Mouse (Mus musculus) myocyte (in vitro differentiated cells): Measurements from ENCODE around the gene Nop10.

Experiments used
- E2F4 ChIP-seq: IDR thresholded peaks from one replicate; pipeline ENCODE4 v1.6.1; 2011; ENCODE audit warnings: mild to moderate bottlenecking, control low read depth, moderate library complexity; ENCODE audit not compliant: insufficient read depth
- MAX ChIP-seq: IDR thresholded peaks from one replicate; pipeline ENCODE4 v1.6.1; 2011; ENCODE audit warnings: low read depth, mild to moderate bottlenecking, control low read depth
- POLR2A ChIP-seq: IDR thresholded peaks from one replicate; pipeline ENCODE4 v1.6.1; 2011; ENCODE audit warnings: low read depth, mild to moderate bottlenecking, control low read depth, moderate library complexity; ENCODE audit not compliant: insufficient read length
- POLR2AphosphoS2 ChIP-seq: IDR thresholded peaks from one replicate; pipeline ENCODE4 v1.6.1; 2011; ENCODE audit warnings: low read depth, control low read depth; ENCODE audit not compliant: insufficient read length
- USF1 ChIP-seq: IDR thresholded peaks from one replicate; pipeline ENCODE4 v1.6.1; 2011; ENCODE audit warnings: low read depth, mild to moderate bottlenecking, control low read depth, moderate library complexity

DNA sequence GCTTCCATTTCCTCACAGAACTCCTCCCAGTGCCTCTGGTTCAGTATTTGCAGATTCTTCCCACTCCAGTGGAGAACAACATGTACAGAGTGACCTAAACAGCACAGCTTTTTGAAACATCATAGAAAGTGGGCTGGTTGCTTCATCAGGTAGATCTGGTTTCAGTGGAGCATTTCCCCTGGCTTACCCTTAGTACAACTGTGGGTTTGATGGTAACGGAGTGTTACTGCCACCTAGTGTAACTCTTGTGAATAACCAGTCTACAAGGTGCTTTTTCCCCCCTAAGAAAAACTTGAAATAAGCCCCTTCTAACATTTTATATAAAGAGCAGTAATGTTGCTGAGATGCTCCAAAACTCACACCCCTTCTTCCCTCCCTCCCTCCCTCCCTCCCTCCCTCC is 45.7 kb upstream of the Nop10 start:
- TF ChIP-seq POLR2A (no peak), MAX (no peak), USF1 (no peak), POLR2AphosphoS2 (no peak), E2F4 (no peak)
